Mouse (Mus musculus): Measurements from ENCODE around the gene Tmem59. TPM values are rescaled to one million over a fixed set of nuclear protein-coding genes. Genes with fewer than 3 reads are reported as not detected.
A peak's percentile ranks its signal among the peaks of the same experiment; 100 is the strongest.

The Tmem59 gene
- total RNA-seq (2014; rRNA removed) (178 and 200 TPM in 2 replicates), polyA plus RNA-seq (2015; fragmentation: Nextera tagmentation; extraction: Ambion mirVana) (393 and 422 TPM in 2 replicates)

DNA sequence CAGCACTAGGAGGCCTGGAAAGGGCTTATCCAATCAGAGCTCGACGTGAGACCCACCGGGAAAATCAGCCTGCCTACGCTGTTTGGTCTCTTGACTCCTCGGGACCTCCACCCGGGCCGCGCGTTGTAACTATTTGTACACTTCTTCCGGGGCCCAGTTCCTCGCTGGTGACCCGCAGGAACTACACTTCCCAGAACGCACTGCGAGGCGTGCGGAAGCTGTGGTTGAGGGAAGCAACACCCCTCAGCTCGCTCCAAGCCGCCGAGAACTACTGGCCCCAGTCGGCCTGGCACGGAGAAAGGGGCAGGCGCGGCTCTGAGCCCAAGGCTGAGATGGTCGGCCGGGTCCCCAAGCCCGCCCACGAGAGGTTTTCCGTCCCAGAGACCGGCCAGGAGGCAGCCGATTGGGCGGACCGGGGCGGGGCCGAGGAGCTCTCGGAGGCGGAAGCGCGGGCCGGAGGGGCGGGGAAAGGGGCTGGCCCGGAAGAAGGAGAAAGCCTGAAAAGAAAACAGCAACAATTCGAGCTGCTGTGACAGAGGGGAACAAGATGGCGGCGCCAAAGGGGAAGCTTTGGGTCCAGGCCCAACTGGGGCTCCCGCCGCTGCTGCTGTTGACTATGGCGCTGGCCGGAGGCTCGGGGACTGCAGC is at the start of gene Tmem59:
Gene Tmem59 (plus strand): TSS at position 218 of the 648 bp plus-strand sequence.
- DNase-seq (ENCODE audit: low spot score) (peak; percentile 97), ATAC-seq (peak; percentile 98)
- no peaks in the 10 kb centered on the region for H3K27me3 ChIP-seq (ENCODE audit: insufficient read depth, low read length)
- H3K9me3 ChIP-seq (ENCODE audit: low read length) = no peaks in the 10 kb centered on the region
- under 1% methylated on average over 49 of the region's 49 CpGs for WGBS
- H3K36me3 ChIP-seq (ENCODE audit: insufficient read depth, low read length) = no peaks in the 10 kb centered on the region
- H3K27ac ChIP-seq = peak within 1 kb of the TSS; percentile 96
- peaks cover 2% of the 10 kb centered on the region; the same call in 1 of the 2 replicates for H3K4me1 ChIP-seq (ENCODE audit: insufficient read depth, low read length)
- peak within 1 kb of the TSS; percentile 89 for H3K9ac ChIP-seq (replicated peaks; ENCODE audit: low read length)
- TF ChIP-seq CTCF (IDR thresholded peaks at IDR 0.05; ENCODE audit: low read depth) = no peak; the same call in 1 of the 2 replicates
- H3K4me2 ChIP-seq (ENCODE audit: low read depth, low read length) = peak within 1 kb of the TSS; percentile 62
- peak within 1 kb of the TSS; percentile 90 for H3K4me3 ChIP-seq (ENCODE audit: low read length)

DNA sequence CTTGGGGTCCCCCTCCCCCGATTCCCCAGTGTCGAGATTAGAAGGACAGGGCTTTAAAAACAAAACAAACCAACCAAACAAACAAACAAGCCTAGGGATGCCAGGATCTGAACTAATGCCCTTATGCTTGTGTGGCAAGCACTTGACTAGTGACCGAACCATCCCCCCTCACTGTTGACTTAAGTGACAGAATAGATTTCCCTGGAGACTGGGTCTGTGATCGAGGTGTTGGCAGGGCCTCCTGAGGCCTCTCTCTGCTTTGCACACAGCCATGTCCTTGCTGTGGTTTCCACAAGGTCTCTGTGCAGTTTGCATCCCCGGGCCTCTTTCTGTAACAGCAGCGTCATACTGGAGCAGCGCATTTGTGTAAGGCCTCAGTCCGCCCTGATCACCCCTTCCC is 48.8 kb upstream of the Tmem59 start:
- Histone ChIP-seq H3K4me2 (ENCODE audit: low read depth, low read length) (no peak overlapping the region), H3K9me3 (ENCODE audit: low read length) (no peaks in the 10 kb centered on the region), H3K9ac (replicated peaks; ENCODE audit: low read length) (no peak overlapping the region), H3K4me1 (ENCODE audit: insufficient read depth, low read length) (peaks cover 11% of the 10 kb centered on the region; the same call in 1 of the 2 replicates), H3K27ac (no peak overlapping the region), H3K36me3 (ENCODE audit: insufficient read depth, low read length) (no peaks in the 10 kb centered on the region), H3K4me3 (ENCODE audit: low read length) (no peak overlapping the region), H3K27me3 (ENCODE audit: insufficient read depth, low read length) (no peaks in the 10 kb centered on the region)
- DNase-seq (ENCODE audit: low spot score) (no peak), ATAC-seq (no peak)
- TF ChIP-seq CTCF (IDR thresholded peaks at IDR 0.05; ENCODE audit: low read depth) = no peak
- 75% methylated on average over 8 of the region's 8 CpGs for WGBS

DNA sequence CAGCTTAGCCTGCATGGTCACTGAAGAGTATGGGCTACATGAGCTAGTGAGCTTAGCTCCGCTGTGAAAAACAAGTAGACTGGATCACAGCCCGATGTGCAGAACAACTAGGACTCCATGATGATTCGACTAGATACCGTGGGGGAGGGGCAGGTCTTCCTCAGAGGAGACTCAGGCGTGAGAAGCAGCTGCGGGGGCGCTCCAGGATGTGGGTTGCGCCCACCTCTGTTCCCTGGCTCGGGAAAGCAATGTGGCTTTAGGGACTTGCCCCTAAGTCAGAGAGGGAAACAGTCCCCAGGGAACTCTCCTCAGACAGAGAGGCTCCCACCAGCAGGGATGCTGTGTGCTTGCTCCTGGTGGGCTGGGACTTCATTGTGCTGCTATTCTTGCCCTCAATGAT is 47.7 kb upstream of the Tmem59 start:
- TF ChIP-seq CTCF (IDR thresholded peaks at IDR 0.05; ENCODE audit: low read depth) = no peak
- peaks cover 7% of the 10 kb centered on the region; the same call in 1 of the 2 replicates for H3K4me1 ChIP-seq (ENCODE audit: insufficient read depth, low read length)
- H3K4me2 ChIP-seq (ENCODE audit: low read depth, low read length) = no peak overlapping the region
- no peak overlapping the region for H3K9ac ChIP-seq (replicated peaks; ENCODE audit: low read length)
- WGBS = 22% methylated on average over 9 of the region's 9 CpGs
- no peaks in the 10 kb centered on the region for H3K27me3 ChIP-seq (ENCODE audit: insufficient read depth, low read length)
- no peaks in the 10 kb centered on the region for H3K36me3 ChIP-seq (ENCODE audit: insufficient read depth, low read length)
- no peaks in the 10 kb centered on the region for H3K9me3 ChIP-seq (ENCODE audit: low read length)
- no peak overlapping the region for H3K4me3 ChIP-seq (ENCODE audit: low read length)
- DNase-seq (ENCODE audit: low spot score) = peak; percentile 40
- H3K27ac ChIP-seq = no peak overlapping the region
- no peak for ATAC-seq

DNA sequence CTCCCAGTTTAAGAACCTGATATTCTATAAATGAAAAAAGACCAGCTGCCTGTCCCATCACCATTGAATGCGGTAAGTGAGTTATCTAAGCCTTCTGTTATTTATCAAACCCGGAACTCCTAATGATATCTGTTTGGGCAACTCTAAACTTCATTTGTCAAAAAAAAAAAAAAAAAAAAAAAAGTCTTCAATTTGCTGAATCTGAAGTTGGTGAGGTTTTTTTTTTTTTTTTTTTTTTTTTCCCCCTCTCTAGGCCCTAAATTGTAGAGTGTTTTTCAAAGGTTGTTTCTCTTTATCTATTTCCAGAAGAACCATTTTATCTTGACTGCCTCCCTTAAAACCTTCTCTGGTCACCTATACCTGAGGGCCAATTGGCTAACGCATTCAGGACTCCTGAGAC is 43.3 kb upstream of the Tmem59 start:
- no peak for TF ChIP-seq CTCF (IDR thresholded peaks at IDR 0.05; ENCODE audit: low read depth)
- peaks cover 11% of the 10 kb centered on the region for H3K4me1 ChIP-seq (ENCODE audit: insufficient read depth, low read length)

DNA sequence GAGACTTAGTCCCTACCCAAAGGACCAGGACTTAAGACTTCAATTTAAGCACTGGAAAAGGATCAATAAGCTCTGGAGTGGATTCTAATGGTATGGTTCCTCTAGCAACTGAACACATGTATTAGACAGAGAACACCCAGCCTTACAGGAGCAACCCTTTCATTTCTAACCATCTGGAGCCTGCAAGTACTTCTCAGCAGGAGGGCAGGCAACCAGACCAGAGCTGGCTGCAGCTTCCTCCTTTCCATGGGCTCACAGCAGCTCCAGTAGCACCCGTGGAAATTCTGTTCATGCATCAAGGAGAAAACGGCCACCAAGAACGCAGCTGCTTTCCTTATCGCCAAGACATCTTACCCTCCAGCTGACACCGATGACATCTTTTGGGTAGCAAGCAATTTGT is 42.5 kb upstream of the Tmem59 start:
- H3K4me3 ChIP-seq (ENCODE audit: low read length) = no peak overlapping the region
- ATAC-seq = no peak
- peak; percentile 42 for DNase-seq (ENCODE audit: low spot score)
- no peaks in the 10 kb centered on the region for H3K9me3 ChIP-seq (ENCODE audit: low read length)
- TF ChIP-seq CTCF (IDR thresholded peaks at IDR 0.05; ENCODE audit: low read depth) = no peak
- no peak overlapping the region for H3K27ac ChIP-seq
- WGBS = 57% methylated on average over 5 of the region's 5 CpGs
- H3K9ac ChIP-seq (replicated peaks; ENCODE audit: low read length) = no peak overlapping the region
- H3K4me2 ChIP-seq (ENCODE audit: low read depth, low read length) = no peak overlapping the region
- no peaks in the 10 kb centered on the region for H3K27me3 ChIP-seq (ENCODE audit: insufficient read depth, low read length)
- no peaks in the 10 kb centered on the region for H3K36me3 ChIP-seq (ENCODE audit: insufficient read depth, low read length)
- H3K4me1 ChIP-seq (ENCODE audit: insufficient read depth, low read length) = peaks cover 11% of the 10 kb centered on the region

More for the DNA sequence above, 43.3 kb upstream of the Tmem59 start:
- Histone ChIP-seq H3K27ac (no peak overlapping the region), H3K36me3 (ENCODE audit: insufficient read depth, low read length) (no peaks in the 10 kb centered on the region), H3K4me2 (ENCODE audit: low read depth, low read length) (no peak overlapping the region), H3K9ac (replicated peaks; ENCODE audit: low read length) (no peak overlapping the region), H3K9me3 (ENCODE audit: low read length) (no peaks in the 10 kb centered on the region), H3K27me3 (ENCODE audit: insufficient read depth, low read length) (no peaks in the 10 kb centered on the region), H3K4me3 (ENCODE audit: low read length) (no peak overlapping the region)
- no peak for DNase-seq (ENCODE audit: low spot score)
- ATAC-seq = no peak
- 93% methylated on average over 3 of the region's 3 CpGs for WGBS

DNA sequence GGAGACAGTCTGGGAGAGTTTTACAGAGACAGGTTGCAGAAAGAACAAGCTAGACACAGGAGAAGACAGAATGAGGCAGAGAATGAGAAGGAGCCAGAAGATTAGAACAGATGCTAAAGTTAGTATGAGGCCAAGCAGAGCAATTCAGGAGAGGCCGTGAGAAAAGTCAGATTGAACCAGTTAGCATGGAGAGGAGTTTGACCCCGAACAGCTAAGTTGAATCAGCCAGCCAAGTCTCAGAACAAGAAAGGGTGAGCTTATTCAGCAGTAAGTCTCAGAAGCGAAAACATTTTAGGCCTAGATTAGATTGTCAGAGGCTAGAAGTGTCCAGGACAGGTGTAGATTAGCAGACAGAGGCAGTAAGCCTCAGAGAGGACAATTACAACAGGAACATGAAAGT is 41.7 kb upstream of the Tmem59 start:
- Histone ChIP-seq H3K36me3 (ENCODE audit: insufficient read depth, low read length) (no peaks in the 10 kb centered on the region), H3K4me3 (ENCODE audit: low read length) (no peak overlapping the region), H3K27ac (no peak overlapping the region), H3K27me3 (ENCODE audit: insufficient read depth, low read length) (no peaks in the 10 kb centered on the region), H3K9ac (replicated peaks; ENCODE audit: low read length) (no peak overlapping the region), H3K4me1 (ENCODE audit: insufficient read depth, low read length) (peaks cover 11% of the 10 kb centered on the region), H3K9me3 (ENCODE audit: low read length) (no peaks in the 10 kb centered on the region), H3K4me2 (ENCODE audit: low read depth, low read length) (no peak overlapping the region)
- ATAC-seq (no peak), DNase-seq (ENCODE audit: low spot score) (no peak)
- TF ChIP-seq CTCF (IDR thresholded peaks at IDR 0.05; ENCODE audit: low read depth) = no peak
- WGBS = 67% methylated on average over 3 of the region's 3 CpGs

All from hindbrain, postnatal 0 days (tissue).